Mouse (Mus musculus): Measurements from ENCODE around the gene Aim2.

Gene Aim2

GRCm38 (mm10) chr1:173355107-173355846 lies 4.6 kb downstream of the Aim2 start:
- H3K4me3 ChIP-seq (replicated peaks; ENCODE audit: low read length): no peak overlapping the region
- H3K9me3 ChIP-seq (ENCODE audit: low read length): no peaks in the 10 kb centered on the region
- H3K4me1 ChIP-seq (replicated peaks; ENCODE audit: low read depth, low read length): peaks cover 26% of the 10 kb centered on the region
- TF ChIP-seq POU5F1 (IDR thresholded peaks at IDR 0.05; ENCODE audit: borderline replicate concordance, low read length) (no peak), NANOG (IDR thresholded peaks at IDR 0.05; ENCODE audit: borderline replicate concordance, low read length) (no peak), CTCF (conservative IDR thresholded peaks at IDR 0.05; ENCODE audit: low read length) (no peak)
- H3K27me3 ChIP-seq (ENCODE audit: insufficient read depth, low read length): peaks cover 5% of the 10 kb centered on the region
- H3K36me3 ChIP-seq (ENCODE audit: insufficient read depth, low read length): no peaks in the 10 kb centered on the region

DNA sequence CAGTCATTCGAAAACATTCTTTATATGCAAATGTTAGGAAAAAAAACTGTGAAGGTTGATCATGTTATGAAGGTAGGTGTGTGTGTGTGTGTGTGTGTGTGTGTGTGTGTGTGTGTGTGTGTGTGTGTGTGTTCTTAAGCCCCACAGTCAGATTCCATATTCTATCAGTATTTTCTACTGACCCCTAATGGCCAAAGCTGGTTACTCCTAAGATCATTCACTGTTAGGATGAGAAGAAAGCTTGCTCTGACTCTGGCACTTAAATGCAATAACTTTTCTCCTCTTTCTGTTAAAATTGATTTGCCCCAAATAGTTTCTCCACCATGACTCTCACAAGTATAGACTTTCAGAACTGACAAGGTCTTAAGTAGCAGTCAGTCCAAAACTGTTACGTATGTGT lies 6.0 kb downstream of the Aim2 start:
- Histone ChIP-seq H3K27me3 (ENCODE audit: insufficient read depth, low read length) (peaks cover 9% of the 10 kb centered on the region), H3K4me3 (replicated peaks; ENCODE audit: low read length) (no peak overlapping the region), H3K36me3 (ENCODE audit: insufficient read depth, low read length) (no peaks in the 10 kb centered on the region), H3K4me1 (replicated peaks; ENCODE audit: low read depth, low read length) (peaks cover 16% of the 10 kb centered on the region), H3K9me3 (ENCODE audit: low read length) (no peaks in the 10 kb centered on the region)
- TF ChIP-seq CTCF (conservative IDR thresholded peaks at IDR 0.05; ENCODE audit: low read length) (0 out of 2 replicates have a peak, but pooled peaks have one; percentile 16), NANOG (IDR thresholded peaks at IDR 0.05; ENCODE audit: borderline replicate concordance, low read length) (no peak), POU5F1 (IDR thresholded peaks at IDR 0.05; ENCODE audit: borderline replicate concordance, low read length) (no peak)

GRCm38 (mm10) chr1:173357799-173358198 lies 7.1 kb downstream of the Aim2 start:
- TF ChIP-seq CTCF (conservative IDR thresholded peaks at IDR 0.05; ENCODE audit: low read length) (no peak), NANOG (IDR thresholded peaks at IDR 0.05; ENCODE audit: borderline replicate concordance, low read length) (no peak), POU5F1 (IDR thresholded peaks at IDR 0.05; ENCODE audit: borderline replicate concordance, low read length) (no peak)
- H3K9me3 ChIP-seq (ENCODE audit: low read length): no peaks in the 10 kb centered on the region
- peaks cover 16% of the 10 kb centered on the region for H3K4me1 ChIP-seq (replicated peaks; ENCODE audit: low read depth, low read length)
- no peak overlapping the region for H3K4me3 ChIP-seq (replicated peaks; ENCODE audit: low read length)
- peaks cover 11% of the 10 kb centered on the region for H3K27me3 ChIP-seq (ENCODE audit: insufficient read depth, low read length)
- H3K36me3 ChIP-seq (ENCODE audit: insufficient read depth, low read length): no peaks in the 10 kb centered on the region

DNA sequence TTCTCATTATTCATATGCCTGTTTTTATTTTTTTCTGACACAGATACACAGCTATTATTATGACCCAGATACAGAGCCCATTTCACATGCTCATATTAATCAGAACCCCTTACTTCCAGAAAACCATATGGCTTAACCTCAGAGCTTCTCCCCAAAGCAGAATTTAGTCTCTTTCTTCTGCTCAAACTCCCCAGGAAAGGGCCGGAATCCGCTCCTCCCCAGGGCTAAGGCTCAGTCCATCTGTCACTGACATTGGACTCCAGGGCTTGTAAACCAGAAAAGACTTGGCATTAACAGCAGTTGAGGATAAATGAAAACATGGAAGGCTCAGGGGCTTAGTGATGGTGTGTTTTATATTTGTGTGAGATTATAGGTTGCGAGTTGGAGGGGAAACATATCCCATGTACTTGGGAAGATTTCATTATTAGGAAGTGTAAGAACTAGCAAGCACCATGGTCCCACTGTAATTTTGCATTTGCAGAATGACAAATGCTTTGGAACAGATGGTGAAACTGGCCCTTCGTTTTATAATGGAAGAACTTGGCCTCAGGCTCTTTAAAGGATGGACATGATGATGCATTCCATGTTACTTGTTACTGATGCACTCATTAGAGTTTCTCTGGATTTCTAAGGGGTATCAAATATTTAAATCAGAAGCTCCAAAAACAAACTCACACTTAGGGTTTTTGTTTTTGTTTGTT lies 9.1 kb downstream of the Aim2 start:
- TF ChIP-seq CTCF (conservative IDR thresholded peaks at IDR 0.05; ENCODE audit: low read length) (no peak), POU5F1 (IDR thresholded peaks at IDR 0.05; ENCODE audit: borderline replicate concordance, low read length) (no peak), NANOG (IDR thresholded peaks at IDR 0.05; ENCODE audit: borderline replicate concordance, low read length) (no peak)
- Histone ChIP-seq H3K27me3 (ENCODE audit: insufficient read depth, low read length) (peaks cover 28% of the 10 kb centered on the region), H3K4me1 (replicated peaks; ENCODE audit: low read depth, low read length) (peaks cover 16% of the 10 kb centered on the region)

GRCm38 (mm10) chr1:173361651-173362050 lies 11.0 kb downstream of the Aim2 start:
- Histone ChIP-seq H3K27me3 (ENCODE audit: insufficient read depth, low read length) (peaks cover 47% of the 10 kb centered on the region), H3K4me1 (replicated peaks; ENCODE audit: low read depth, low read length) (peaks cover 13% of the 10 kb centered on the region), H3K9me3 (ENCODE audit: low read length) (no peaks in the 10 kb centered on the region), H3K36me3 (ENCODE audit: insufficient read depth, low read length) (no peaks in the 10 kb centered on the region), H3K4me3 (replicated peaks; ENCODE audit: low read length) (no peak overlapping the region)
- TF ChIP-seq POU5F1 (IDR thresholded peaks at IDR 0.05; ENCODE audit: borderline replicate concordance, low read length) (no peak), NANOG (IDR thresholded peaks at IDR 0.05; ENCODE audit: borderline replicate concordance, low read length) (no peak)

More for the DNA sequence above, 9.1 kb downstream of the Aim2 start:
- H3K9me3 ChIP-seq (ENCODE audit: low read length): no peaks in the 10 kb centered on the region
- no peaks in the 10 kb centered on the region for H3K36me3 ChIP-seq (ENCODE audit: insufficient read depth, low read length)
- H3K4me3 ChIP-seq (replicated peaks; ENCODE audit: low read length): no peak overlapping the region

- no peaks in the 10 kb centered on the region for H3K9me3 ChIP-seq (ENCODE audit: low read length)
- H3K4me3 ChIP-seq (replicated peaks; ENCODE audit: low read length): no peak overlapping the region
- H3K27me3 ChIP-seq (ENCODE audit: insufficient read depth, low read length): peaks cover 65% of the 10 kb centered on the region
- H3K36me3 ChIP-seq (ENCODE audit: insufficient read depth, low read length): no peaks in the 10 kb centered on the region
- TF ChIP-seq NANOG (IDR thresholded peaks at IDR 0.05; ENCODE audit: borderline replicate concordance, low read length) (no peak), CTCF (conservative IDR thresholded peaks at IDR 0.05; ENCODE audit: low read length) (no peak), POU5F1 (IDR thresholded peaks at IDR 0.05; ENCODE audit: borderline replicate concordance, low read length) (no peak)
- H3K4me1 ChIP-seq (replicated peaks; ENCODE audit: low read depth, low read length): peaks cover 24% of the 10 kb centered on the region
Observed at GRCm38 (mm10) chr1:173363436-173363835, 12.8 kb downstream of the Aim2 start.

DNA sequence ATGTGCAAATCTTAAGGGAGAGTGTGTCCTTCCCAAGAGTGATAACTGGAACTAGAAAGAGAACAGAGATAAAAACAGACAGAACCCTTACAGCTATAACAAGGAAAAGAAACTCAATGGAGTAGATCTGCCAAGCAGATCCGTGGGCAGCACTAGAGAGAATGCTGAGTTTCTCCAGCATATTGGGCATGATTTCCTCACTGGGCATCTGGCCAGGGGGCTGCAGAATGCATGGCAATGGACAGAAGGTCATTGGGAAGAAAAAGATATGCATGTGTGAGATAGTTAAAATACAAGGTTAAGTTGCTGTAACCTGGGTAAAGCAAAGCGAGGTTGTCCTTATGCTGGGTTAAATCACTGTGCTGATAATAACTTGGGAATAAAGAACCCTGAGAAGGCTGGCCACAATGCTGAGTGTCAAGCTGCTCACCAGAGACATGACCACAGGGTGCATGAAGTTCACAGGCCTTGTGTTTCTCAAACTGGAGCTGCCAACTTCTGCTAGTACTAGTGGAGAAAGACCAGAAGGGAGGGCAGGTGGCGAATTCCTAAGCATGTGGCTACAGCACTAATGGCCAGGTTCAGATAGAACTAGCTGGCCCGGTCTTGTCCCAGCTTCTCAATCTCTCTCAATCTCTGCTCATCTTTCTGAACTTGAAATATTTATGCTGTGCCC lies 13.6 kb downstream of the Aim2 start:
- Histone ChIP-seq H3K36me3 (ENCODE audit: insufficient read depth, low read length) (no peaks in the 10 kb centered on the region), H3K9me3 (ENCODE audit: low read length) (no peaks in the 10 kb centered on the region), H3K4me3 (replicated peaks; ENCODE audit: low read length) (no peak overlapping the region), H3K4me1 (replicated peaks; ENCODE audit: low read depth, low read length) (peaks cover 24% of the 10 kb centered on the region), H3K27me3 (ENCODE audit: insufficient read depth, low read length) (peaks cover 70% of the 10 kb centered on the region)
- TF ChIP-seq POU5F1 (IDR thresholded peaks at IDR 0.05; ENCODE audit: borderline replicate concordance, low read length): no peak
- TF ChIP-seq CTCF (conservative IDR thresholded peaks at IDR 0.05; ENCODE audit: low read length): no peak

DNA sequence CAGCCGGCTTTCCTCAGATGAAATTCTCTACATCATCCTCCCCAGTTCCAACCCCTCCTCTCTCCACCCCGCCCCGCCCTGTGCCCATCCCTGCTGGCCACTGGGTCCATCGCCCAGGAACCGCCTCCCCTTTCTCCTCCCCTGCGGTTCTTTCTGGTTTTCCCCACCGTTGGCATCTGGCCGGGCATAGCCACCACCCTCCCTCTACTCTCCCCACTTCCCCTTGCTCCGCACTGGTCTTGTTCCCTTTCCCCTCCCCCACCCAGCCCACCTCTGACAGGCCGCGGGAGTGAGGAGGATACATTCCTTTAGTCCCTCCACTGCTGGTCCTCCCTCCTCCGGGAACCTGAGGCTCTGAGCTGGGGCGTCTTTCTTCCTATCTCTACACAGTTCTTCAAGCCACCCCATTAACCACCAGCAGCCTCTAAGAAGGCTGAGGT lies 15.3 kb downstream of the Aim2 start:
- Histone ChIP-seq H3K4me1 (replicated peaks; ENCODE audit: low read depth, low read length) (peaks cover 24% of the 10 kb centered on the region), H3K4me3 (replicated peaks; ENCODE audit: low read length) (peak overlapping the region; percentile 87), H3K27me3 (ENCODE audit: insufficient read depth, low read length) (peaks cover 78% of the 10 kb centered on the region), H3K36me3 (ENCODE audit: insufficient read depth, low read length) (no peaks in the 10 kb centered on the region), H3K9me3 (ENCODE audit: low read length) (no peaks in the 10 kb centered on the region)
- no peak for TF ChIP-seq CTCF (conservative IDR thresholded peaks at IDR 0.05; ENCODE audit: low read length)
- no peak for TF ChIP-seq POU5F1 (IDR thresholded peaks at IDR 0.05; ENCODE audit: borderline replicate concordance, low read length)
- no peak for TF ChIP-seq NANOG (IDR thresholded peaks at IDR 0.05; ENCODE audit: borderline replicate concordance, low read length)
